Mouse (Mus musculus): ENCODE measurements at regions not wholly inside any gene's neighbourhood (a gene's known extent, or its start where the extent isn't known, plus 50 kb on each side); places are given as distances from the start of the nearest gene placed in this dataset.

GRCm38 (mm10) chr13:99057293-99057588, 72.9 kb upstream of the 1700024P04Rik start:
- no peak for DNase-seq

GRCm38 (mm10) chr13:99056432-99057292, 72.3 kb upstream of the 1700024P04Rik start:
- DNase-seq, result no peak

- peak in 1 of 2 experiments; percentile 26 for DNase-seq
These were observed 71.4 kb upstream of the 1700024P04Rik start for GRCm38 (mm10) chr13:99055609-99056321.

GRCm38 (mm10) chr13:99052076-99052475, 67.7 kb upstream of the 1700024P04Rik start:
- no peak for DNase-seq

DNA sequence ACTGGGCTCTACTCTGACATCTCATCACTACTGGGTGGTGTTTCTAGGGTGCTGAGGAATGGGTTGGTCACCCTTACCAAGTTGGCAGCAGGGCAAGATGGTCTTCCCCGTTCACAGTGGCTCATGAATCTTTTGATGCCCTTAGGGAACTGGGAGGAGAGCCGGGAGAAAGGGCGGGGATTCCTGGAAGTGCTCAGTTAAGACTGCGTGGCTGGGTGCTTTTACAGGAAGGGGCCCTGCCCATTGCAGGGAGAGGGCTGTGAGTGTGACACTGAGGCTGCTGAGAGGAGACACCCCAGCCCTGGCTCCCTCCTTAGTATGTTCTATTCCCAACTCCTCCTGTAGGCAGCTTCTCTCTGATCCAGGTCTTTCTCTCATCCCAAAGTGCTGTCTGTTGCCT, 65.3 kb upstream of the 1700024P04Rik start:
- DNase-seq, result peak; percentile 24 to 56

DNA sequence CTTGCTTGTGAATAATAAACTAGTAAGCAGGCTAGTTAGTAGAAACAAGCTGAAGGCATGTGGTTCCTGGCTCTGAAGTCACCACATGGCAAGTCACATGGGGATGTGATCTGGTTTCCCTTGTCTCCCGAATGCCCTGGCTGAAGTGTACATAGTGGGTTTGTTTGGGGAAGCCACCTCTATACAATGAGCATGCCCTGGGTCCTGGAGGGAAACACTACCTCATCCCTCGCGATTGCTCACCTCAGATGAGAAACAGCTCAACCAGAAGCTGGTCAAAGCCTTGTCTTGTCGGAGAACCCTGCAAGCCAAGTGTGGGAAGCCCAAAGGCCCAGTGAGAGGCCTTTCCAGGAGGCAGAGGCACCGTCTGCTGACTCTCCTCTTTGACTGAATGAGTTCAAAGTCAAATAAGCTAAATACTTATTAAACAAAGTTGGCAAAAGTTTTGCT, 64.3 kb upstream of the 1700024P04Rik start:
- peak; percentile 67 to 85 for DNase-seq

- no peak for DNase-seq
These were observed 62.9 kb upstream of the 1700024P04Rik start for GRCm38 (mm10) chr13:99047219-99047618.

DNA sequence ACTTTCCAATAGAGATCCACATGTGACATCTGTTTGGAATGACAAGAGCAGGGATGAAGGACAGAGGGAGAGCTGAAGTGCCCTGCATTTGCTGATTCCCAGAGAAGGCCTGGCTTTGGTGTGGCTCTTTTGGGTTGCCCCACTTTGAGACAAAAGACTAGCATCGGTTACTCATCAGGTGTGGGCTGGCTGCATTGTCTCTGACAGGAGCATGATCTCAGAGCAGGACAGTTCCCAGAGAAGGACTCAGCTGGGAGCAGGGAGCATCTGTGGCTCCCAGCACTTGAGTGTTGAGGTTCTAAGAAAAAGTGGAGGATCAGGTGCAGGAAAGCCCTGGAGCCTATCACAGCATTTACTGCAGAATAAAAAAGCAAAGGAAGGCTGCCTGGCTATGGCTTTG, 62.4 kb upstream of the 1700024P04Rik start:
- DNase-seq, result no peak

DNA sequence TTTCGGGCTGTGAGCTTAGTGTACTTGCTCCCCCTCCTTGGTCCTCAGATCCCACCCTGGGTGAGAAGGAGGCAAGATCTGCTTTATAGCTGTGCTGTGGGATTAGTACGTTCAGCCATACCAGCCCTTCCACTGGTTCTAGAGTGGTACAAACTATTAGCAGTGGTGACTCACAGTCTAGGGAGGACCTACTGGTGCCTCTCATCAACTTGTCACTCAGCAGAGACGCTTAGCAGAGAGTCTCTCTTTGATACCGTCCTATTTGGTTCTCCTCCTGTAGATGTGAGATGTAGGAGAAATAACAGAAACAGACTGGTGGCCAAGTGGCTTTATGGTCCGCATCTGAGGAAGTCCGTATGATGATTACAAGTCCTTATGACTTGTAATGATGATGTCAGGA, 57.7 kb upstream of the 1700024P04Rik start:
- no peak for DNase-seq

- no peak for DNase-seq
These were observed 56.9 kb upstream of the 1700024P04Rik start for GRCm38 (mm10) chr13:99041256-99041655.

GRCm38 (mm10) chr13:99040846-99041245, 56.5 kb upstream of the 1700024P04Rik start:
- no peak for DNase-seq

GRCm38 (mm10) chr13:99040171-99040570, 55.8 kb upstream of the 1700024P04Rik start:
- no peak for DNase-seq

GRCm38 (mm10) chr13:99039063-99039385, 54.7 kb upstream of the 1700024P04Rik start:
- DNase-seq, result no peak

DNA sequence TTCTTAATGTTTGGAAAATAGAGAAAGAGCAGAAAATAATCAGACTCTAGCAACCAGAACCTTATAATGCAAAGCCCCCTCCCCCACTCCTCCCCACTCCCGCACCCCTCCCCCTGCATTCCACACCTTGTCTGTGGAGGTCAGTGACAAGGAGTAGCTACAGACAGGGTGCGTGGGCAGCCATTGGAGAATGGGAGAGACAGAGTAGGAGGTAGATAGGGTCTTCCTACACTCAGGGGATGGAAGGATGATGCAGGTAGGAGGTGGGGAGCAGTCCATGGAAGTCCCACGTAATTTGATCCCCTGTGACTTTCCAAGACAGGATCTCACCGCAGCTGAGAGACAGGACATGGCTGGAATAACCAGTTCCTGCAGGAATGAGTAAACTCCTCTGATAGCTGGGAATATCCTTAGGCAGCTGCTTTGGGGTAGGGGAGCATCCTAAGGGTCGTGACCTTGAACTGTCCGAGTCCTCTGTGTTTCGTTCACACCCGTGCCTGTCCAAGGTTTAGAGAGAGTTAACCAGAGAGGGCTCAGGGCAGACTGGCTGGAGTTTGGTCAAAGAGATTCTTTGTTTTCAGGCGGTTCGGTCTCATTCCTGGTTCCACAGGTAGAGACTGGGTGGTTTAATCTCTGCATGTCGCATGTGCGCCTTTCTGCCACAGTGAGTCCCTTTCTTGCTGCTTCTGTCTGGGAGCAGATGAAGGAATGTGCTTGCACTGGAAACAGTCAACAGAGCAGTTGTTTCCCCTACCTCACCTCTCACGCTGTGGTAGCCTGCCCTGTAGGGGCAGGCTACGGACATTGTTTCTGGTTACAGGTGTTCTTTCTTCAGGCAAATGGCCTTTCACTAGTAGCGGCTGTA, 54.1 kb upstream of the 1700024P04Rik start:
- no peak for DNase-seq

DNA sequence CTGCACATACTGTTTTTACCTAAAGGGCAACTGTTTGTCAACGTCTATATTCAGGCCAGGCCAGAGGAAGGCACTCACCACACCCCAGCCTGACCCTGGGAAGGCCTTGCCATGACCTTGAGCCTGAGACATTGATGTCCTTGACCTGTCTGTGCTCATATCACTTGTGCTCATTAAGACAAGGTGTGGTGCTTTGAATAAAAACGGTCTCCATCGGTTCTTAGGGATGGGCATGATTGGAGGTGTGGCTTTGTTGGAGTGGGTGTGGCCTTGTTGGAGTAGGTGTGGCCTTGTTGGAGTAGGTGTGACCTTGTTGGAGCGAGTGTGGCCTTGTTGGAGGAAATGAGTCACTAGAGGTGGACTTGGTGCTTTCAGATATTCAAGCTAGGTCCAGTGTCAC, 52.8 kb upstream of the 1700024P04Rik start:
- no peak for DNase-seq
